Mouse (Mus musculus) heart, postnatal 4 days (tissue): Measurements from ENCODE around the gene Polr3b. TPM values are rescaled to one million over a fixed set of nuclear protein-coding genes. Genes with fewer than 3 reads are reported as not detected.

Experiments used
- DNase-seq: peaks from one replicate; pipeline ENCODE4 v3.0.0; 2021
- total RNA-seq, 2 experiments: library from RNA; stranded (reverse); gene quantifications; 2 replicates each; pipeline ENCODE4 v1.2.3; 2021

The Polr3b gene
- total RNA-seq, 2 experiments from 2014 or later, result 13.8 to 14.9 TPM

- DNase-seq, result no peak
Observed at GRCm38 (mm10) chr10:84711479-84711878, 89.4 kb downstream of the Polr3b start.

- DNase-seq, result no peak
Observed at GRCm38 (mm10) chr10:84711940-84712339, 89.8 kb downstream of the Polr3b start.

- DNase-seq, result no peak
Observed at GRCm38 (mm10) chr10:84712532-84712931, 90.4 kb downstream of the Polr3b start.

DNA sequence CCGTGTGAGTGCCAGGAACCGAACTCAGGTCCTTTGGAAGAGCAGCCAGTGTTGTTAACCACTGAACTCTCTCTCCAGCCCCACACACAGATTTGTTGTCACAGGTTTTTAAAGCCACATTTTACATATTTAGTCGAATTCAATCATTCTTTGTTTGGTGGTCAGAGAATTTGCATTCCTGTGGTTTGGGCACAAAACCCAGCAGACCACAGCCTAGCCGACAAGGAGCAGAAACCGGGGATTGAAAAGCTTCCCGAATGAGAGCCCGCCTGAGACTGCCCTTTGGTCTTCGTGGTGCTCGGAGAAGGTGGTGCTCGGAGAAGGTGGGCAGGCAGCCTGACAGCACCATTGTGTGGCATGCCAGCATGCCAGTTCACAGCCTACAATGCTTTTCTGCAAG, 91.0 kb downstream of the Polr3b start:
- no peak for DNase-seq

- no peak for DNase-seq
Observed at GRCm38 (mm10) chr10:84715639-84716038, 93.5 kb downstream of the Polr3b start.

DNA sequence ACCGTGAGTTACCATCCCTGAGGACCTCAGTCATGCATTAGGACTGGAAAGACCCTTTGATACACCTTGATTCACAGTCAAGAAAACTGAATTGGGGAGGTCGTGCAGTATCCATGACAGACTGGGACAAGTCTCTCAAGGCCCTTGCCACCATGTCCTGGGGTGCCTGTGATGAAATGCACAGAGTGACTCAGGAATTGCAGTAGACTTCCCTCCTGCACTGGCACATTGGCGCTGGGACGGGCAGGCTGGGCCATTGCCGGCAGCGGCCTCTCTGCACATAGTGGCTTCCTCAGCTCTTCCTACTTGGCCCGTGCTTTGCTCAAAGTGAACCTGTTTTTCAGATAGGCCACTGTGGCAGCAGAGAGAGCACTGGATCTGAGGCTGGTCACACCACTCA, 94.5 kb downstream of the Polr3b start:
- DNase-seq, result no peak

DNA sequence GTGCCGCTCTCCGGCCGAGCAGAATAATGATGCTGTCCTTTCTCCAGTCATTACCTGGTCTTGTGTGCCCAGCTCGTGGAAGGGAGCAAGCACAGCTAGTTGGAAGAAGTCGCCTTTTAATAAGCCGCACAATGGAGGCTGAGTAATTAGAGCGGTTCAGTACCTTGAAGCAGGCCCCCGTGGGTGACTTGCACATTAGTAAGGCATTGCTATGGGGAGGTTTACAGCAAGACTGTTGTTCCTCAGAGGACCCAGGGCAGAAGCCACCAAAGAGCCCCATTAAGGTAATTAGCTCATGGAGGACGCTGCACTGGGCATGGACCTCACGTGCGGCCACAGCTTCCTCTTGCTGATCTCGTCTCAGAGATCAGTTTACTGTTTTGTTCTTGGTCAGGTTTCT, 100.6 kb downstream of the Polr3b start:
- DNase-seq, result no peak

DNA sequence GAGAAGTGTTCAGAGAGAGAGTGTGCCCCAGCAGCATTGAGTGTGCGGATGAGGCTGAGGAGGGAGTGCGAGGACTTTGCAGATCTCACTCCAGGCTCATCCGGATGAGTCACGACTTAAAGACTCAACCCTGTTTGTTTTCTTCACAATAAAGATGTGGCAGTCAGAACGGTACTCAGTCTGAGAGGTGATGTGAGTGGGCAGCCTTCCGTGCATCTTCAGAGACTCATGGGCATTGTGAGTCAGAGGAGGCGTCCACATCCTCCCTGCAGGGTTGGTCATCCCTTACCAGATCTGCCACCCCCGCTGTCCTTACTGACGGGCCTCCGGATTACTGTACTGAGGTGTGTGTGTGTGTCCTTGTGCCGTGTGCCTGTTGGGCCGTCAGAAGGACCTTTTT, 104.9 kb downstream of the Polr3b start:
- DNase-seq, result no peak

- no peak for DNase-seq
Observed at GRCm38 (mm10) chr10:84727760-84728159, 105.7 kb downstream of the Polr3b start.

DNA sequence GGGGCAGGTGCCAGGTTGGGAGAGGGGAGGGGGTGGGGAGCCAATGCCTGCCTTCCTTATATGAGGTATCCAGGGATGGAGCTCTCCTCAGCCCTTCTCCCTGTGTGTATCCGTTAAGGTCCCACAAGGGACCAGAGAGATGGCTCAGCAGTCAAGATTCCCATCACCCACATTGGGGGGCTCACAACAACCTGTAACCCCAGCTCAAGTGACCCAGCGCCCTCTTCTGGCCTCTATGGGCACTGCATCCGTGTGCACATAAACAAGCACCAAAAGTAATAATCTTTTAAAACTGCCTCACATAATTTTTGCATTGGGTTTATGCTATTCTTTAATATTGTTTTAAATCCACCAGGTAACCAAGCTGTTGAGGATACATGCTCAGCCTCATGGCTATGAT, 108.0 kb downstream of the Polr3b start:
- DNase-seq, result no peak

DNA sequence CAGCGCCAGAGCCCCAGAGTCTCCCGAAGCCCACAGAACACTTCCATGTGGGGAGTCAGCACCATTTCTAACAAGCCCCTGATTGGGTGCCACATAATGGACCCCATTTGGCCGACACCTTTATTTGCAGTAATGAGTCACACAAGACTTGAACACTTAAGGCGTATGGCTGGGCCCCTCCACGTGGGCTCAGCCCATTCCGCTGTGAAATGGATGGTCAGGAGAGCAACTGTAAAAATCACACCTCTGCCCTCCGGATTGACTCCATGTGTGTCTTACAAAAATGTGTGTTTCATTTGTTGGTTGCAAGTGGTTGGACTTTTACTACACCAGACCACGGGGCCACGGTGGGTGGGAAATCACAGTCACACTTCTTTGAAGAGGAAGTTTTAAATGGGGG, 108.9 kb downstream of the Polr3b start:
- DNase-seq, result no peak

DNA sequence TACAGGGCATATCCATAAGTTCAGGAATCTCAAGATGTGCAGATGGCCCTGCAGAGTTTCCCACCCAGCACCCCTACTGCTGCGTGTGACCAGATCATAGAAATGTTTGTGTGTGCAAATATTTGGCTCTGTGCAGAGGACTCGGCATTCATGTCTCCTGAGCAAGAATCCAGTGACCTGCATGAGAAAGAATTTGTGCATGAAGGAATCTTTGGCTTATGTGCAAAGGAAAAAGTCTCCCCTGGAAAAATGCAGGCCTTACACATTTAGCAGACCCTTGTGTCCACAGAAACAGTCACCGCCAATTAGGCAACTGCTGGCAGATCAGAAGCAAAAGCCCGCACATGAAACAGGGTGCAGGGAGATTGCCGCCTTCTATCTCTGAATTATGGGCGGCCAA, 111.4 kb downstream of the Polr3b start:
- no peak for DNase-seq

DNA sequence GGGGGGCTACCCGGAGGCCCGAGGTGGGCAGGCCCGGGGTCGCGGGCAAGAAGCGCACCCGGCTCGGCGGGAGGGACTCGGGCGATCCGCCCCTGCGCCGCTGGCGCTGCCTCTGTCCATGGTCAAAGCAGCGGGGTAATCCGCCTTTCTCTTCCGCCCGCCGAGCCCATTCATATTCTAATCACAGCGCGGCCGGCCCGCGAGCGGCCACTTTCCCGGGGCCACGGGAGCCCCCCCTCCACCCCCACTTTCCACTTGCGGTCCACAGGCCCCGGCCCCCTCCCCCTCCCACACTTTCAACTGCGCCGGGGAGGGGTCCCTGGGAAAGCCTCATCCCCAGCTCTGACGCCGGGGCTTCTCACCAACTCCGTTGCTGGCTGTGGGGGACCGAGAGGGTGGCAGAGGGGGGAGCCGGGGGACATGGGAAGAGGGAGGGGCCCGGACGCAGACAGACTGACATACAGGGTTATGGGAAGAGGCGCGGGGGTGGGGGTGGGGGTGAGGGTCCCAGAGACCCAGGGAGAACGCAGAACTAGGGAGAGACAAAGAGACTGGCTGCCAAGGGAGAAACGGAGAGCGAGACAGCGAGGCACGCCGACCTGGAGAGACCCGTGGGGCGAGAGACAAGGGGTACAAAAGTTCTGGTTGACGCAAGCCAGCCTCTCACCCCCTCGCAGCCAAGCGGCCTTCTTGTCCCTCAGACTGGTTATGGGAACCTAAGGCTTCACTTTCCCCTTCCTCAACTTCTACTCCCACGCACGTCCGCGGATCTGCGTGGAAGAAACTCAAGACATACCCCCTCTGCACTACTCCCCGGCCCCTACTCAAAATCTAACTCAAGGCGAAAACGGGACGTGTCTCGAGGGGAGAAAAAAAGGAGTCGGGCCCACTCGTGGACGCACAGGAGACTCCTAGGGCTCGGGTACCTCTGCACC, 133.0 kb downstream of the Polr3b start:
- DNase-seq, result peak; percentile 57

GRCm38 (mm10) chr10:84755786-84756203, 133.7 kb downstream of the Polr3b start, which contains the start of gene Rfx4:
TSS of gene Rfx4 (plus strand) at chr10:84756062.
- DNase-seq, result no peak

DNA sequence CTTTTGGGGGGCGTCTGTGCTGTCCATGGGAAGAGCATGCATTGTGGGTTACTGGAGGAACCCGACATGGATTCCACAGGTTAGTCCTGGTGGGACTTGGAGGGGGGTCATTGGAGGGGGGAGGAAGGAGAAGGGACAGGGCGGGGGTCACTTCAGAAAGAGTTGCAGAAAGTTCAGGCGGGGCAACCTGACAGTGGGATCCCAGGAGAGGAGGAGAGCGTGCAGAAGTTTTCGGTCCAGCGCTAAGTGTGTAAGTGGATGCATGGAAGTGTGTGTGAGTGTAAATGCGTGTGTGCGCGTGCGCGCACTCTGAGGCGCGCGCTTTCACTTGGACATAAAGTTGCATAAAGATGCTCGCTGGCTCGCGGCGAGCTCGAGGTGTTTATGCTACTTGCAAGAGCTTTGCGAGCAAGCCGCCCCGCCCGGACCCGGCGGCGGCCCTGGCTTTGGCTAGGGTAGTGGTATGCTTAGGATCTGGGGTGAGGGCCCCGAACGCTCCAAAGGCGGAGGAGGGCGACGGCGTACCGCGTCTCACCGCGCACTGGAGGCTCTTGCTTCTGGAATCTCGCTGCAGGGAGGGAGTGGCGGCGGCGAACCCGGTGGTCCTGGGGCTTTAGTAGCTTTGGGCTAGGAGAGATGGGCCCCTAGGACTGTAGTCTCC, 134.5 kb downstream of the Polr3b start:
- DNase-seq, result no peak

GRCm38 (mm10) chr10:84757426-84758199, 135.5 kb downstream of the Polr3b start:
- no peak for DNase-seq

DNA sequence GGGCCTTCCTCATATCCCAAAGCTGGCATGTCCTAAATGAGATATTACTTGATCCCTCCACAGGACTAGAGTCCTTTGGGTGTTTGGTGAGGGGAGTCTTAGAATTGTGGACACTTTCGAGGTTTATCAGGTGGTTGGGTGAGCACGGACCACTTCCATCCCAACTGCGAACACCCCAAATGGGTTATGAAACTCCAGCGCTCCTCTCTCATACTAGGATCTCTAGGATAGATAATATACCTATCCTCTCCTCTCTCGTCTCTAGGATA, 136.0 kb downstream of the Polr3b start:
- DNase-seq, result no peak

- no peak for DNase-seq
Observed at GRCm38 (mm10) chr10:84758483-84759431, 136.7 kb downstream of the Polr3b start.

DNA sequence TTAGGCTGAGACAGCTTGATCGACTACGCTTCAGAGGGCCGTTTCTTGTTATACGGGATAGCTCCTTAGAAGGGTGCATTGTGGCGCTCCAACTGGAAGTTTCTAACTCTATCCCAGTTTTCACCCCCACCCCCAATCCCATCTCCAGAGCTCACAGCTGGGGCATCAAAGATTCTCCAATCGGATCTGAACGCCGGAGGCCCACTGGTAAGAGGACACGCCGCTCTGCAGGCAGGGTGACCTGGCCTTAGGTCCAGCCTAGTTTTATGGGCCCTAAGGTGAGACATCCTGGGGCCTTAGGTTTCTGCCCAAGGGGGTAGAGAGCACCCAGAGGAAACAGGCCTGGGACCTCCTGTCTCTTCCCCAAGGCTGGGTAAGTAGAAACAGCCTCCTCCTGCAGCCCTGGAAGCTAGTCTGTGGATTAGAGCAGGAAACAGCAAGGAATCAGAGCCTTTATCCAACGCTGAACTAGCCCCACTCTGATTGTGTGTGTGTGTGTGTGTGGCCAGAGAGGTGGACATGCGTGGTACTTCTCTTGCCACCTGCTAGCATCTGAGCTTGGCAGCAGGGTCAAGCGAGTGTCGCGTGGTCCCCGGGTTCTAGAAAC, 137.5 kb downstream of the Polr3b start:
- no peak for DNase-seq

DNA sequence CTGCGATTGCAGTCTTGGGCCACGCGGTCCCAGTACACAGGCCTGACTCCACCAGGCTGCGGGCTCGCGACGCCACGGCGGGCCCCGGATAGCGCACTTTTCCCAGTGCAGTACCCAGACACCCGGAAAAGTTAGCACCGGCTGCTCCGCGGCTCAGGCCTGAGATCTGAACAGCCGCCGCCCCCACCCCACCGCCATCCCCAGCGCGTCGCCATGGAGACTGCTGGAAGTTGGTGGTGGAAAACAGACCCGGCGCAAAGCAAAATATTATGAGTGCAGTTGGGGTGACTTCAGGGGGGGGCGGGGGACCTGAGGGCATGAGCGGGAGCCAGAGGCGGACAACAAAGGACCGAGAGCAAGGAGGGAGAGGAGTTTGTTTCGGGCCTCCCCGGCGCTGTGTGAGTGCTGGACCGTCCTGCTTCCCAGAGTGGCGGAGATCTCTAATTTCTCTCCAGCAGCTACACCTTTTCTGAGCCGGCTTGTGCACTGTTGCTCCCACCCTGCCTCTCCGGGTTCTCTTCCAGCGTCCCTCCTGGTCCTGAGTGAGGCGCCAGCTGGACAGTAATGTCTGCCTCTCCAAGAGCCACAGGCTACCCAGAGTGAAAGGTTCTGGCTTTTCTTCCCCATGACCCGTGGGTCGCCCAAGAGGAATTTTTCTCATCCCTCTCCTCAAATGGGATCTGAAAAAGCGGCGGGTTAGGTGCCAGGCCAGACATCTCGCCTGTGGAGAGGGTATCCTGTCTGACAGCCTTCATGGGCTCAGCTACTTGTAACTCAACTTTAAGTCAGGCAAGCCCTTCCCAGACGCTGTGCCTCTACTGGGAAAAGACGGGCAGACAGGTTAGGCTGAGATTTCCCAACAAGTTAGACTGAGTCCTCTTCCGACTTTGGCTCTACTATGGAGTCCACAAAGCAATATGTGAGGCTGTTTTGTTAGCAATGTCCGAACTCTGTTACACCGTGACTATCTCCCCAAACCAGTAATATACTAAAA, 138.3 kb downstream of the Polr3b start:
- DNase-seq, result no peak
